Mouse (Mus musculus): ENCODE measurements around the gene Cdc42se2.

GRCm38 (mm10) chr11:54775628-54776366 is 11.7 kb downstream of the Cdc42se2 start:
- TF ChIP-seq POLR2A (IDR thresholded peaks at IDR 0.05; ENCODE audit: extremely low read depth, insufficient read depth, low read length) (no peak), CTCF (IDR thresholded peaks at IDR 0.05; ENCODE audit: low read depth, low read length) (no peak)
